Mouse (Mus musculus): Measurements from ENCODE around the gene Ppih. TPM values are rescaled to one million over a fixed set of nuclear protein-coding genes. Genes with fewer than 3 reads are reported as not detected.
A peak's percentile ranks its signal among the peaks of the same experiment; 100 is the strongest.

The Ppih gene
- total and polyA plus RNA-seq, 2 experiments from 2014 or later: 27.4 to 50.4 TPM

- Histone ChIP-seq H3K9me3 (ENCODE audit: low read length) (no peaks in the 10 kb centered on the region), H3K27me3 (ENCODE audit: insufficient read depth, low read length) (no peaks in the 10 kb centered on the region), H3K36me3 (ENCODE audit: insufficient read depth, low read length) (peaks cover 62% of the 10 kb centered on the region), H3K4me2 (ENCODE audit: low read depth, low read length) (no peak overlapping the region), H3K4me3 (ENCODE audit: low read length) (no peak overlapping the region), H3K4me1 (ENCODE audit: insufficient read depth, low read length) (no peaks in the 10 kb centered on the region), H3K27ac (no peak overlapping the region), H3K9ac (replicated peaks; ENCODE audit: low read length) (no peak overlapping the region)
- TF ChIP-seq CTCF (IDR thresholded peaks at IDR 0.05; ENCODE audit: low read depth): no peak
- 92% methylated on average over 1 of the region's 1 CpGs for WGBS
- no peak for DNase-seq (ENCODE audit: low spot score)
- ATAC-seq: no peak
Observed at GRCm38 (mm10) chr4:119274627-119275026, 45.7 kb downstream of the Ppih start.

GRCm38 (mm10) chr4:119266606-119267005 lies 53.7 kb downstream of the Ppih start:
- Histone ChIP-seq H3K27ac (no peak overlapping the region), H3K9me3 (ENCODE audit: low read length) (no peaks in the 10 kb centered on the region), H3K4me3 (ENCODE audit: low read length) (no peak overlapping the region), H3K4me2 (ENCODE audit: low read depth, low read length) (no peak overlapping the region), H3K36me3 (ENCODE audit: insufficient read depth, low read length) (peaks cover 18% of the 10 kb centered on the region), H3K4me1 (ENCODE audit: insufficient read depth, low read length) (no peaks in the 10 kb centered on the region), H3K27me3 (ENCODE audit: insufficient read depth, low read length) (no peaks in the 10 kb centered on the region), H3K9ac (replicated peaks; ENCODE audit: low read length) (no peak overlapping the region)
- WGBS: 79% methylated on average over 13 of the region's 13 CpGs
- TF ChIP-seq CTCF (IDR thresholded peaks at IDR 0.05; ENCODE audit: low read depth): no peak
- DNase-seq (ENCODE audit: low spot score): no peak
- ATAC-seq: no peak

GRCm38 (mm10) chr4:119263459-119263858 lies 56.9 kb downstream of the Ppih start:
- Histone ChIP-seq H3K27me3 (ENCODE audit: insufficient read depth, low read length) (no peaks in the 10 kb centered on the region), H3K9me3 (ENCODE audit: low read length) (no peaks in the 10 kb centered on the region), H3K27ac (no peak overlapping the region), H3K9ac (replicated peaks; ENCODE audit: low read length) (no peak overlapping the region), H3K4me2 (ENCODE audit: low read depth, low read length) (no peak overlapping the region), H3K36me3 (ENCODE audit: insufficient read depth, low read length) (no peaks in the 10 kb centered on the region), H3K4me3 (ENCODE audit: low read length) (no peak overlapping the region), H3K4me1 (ENCODE audit: insufficient read depth, low read length) (no peaks in the 10 kb centered on the region)
- 78% methylated on average over 3 of the region's 3 CpGs for WGBS
- no peak for TF ChIP-seq CTCF (IDR thresholded peaks at IDR 0.05; ENCODE audit: low read depth)
- ATAC-seq (no peak), DNase-seq (ENCODE audit: low spot score) (no peak)

- no peak overlapping the region for H3K9ac ChIP-seq (replicated peaks; ENCODE audit: low read length)
- no peak for DNase-seq (ENCODE audit: low spot score)
- H3K27me3 ChIP-seq (ENCODE audit: insufficient read depth, low read length): no peaks in the 10 kb centered on the region
- no peak overlapping the region for H3K4me2 ChIP-seq (ENCODE audit: low read depth, low read length)
- H3K36me3 ChIP-seq (ENCODE audit: insufficient read depth, low read length): no peaks in the 10 kb centered on the region
- WGBS: 93% methylated on average over 5 of the region's 5 CpGs
- H3K4me1 ChIP-seq (ENCODE audit: insufficient read depth, low read length): no peaks in the 10 kb centered on the region
- no peak for ATAC-seq
- no peaks in the 10 kb centered on the region for H3K9me3 ChIP-seq (ENCODE audit: low read length)
- H3K27ac ChIP-seq: no peak overlapping the region
- no peak overlapping the region for H3K4me3 ChIP-seq (ENCODE audit: low read length)
- TF ChIP-seq CTCF (IDR thresholded peaks at IDR 0.05; ENCODE audit: low read depth): no peak
Observed at GRCm38 (mm10) chr4:119262483-119262882, 57.9 kb downstream of the Ppih start.

- no peak overlapping the region for H3K9ac ChIP-seq (replicated peaks; ENCODE audit: low read length)
- H3K27me3 ChIP-seq (ENCODE audit: insufficient read depth, low read length): no peaks in the 10 kb centered on the region
- no peaks in the 10 kb centered on the region for H3K4me1 ChIP-seq (ENCODE audit: insufficient read depth, low read length)
- H3K4me3 ChIP-seq (ENCODE audit: low read length): no peak overlapping the region
- no peak for TF ChIP-seq CTCF (IDR thresholded peaks at IDR 0.05; ENCODE audit: low read depth)
- DNase-seq (ENCODE audit: low spot score) (no peak), ATAC-seq (no peak)
- WGBS: 64% methylated on average over 7 of the region's 7 CpGs
- H3K4me2 ChIP-seq (ENCODE audit: low read depth, low read length): no peak overlapping the region
- no peaks in the 10 kb centered on the region for H3K9me3 ChIP-seq (ENCODE audit: low read length)
- no peaks in the 10 kb centered on the region for H3K36me3 ChIP-seq (ENCODE audit: insufficient read depth, low read length)
- no peak overlapping the region for H3K27ac ChIP-seq
Observed at GRCm38 (mm10) chr4:119261087-119261713, 59.1 kb downstream of the Ppih start.

- H3K27me3 ChIP-seq (ENCODE audit: insufficient read depth, low read length): no peaks in the 10 kb centered on the region
- DNase-seq (ENCODE audit: low spot score) (no peak), ATAC-seq (no peak)
- H3K9ac ChIP-seq (replicated peaks; ENCODE audit: low read length): no peak overlapping the region
- H3K9me3 ChIP-seq (ENCODE audit: low read length): no peaks in the 10 kb centered on the region
- 78% methylated on average over 15 of the region's 15 CpGs for WGBS
- no peak overlapping the region for H3K4me2 ChIP-seq (ENCODE audit: low read depth, low read length)
- H3K4me3 ChIP-seq (ENCODE audit: low read length): no peak overlapping the region
- TF ChIP-seq CTCF (IDR thresholded peaks at IDR 0.05; ENCODE audit: low read depth): peak; percentile 44
- H3K27ac ChIP-seq: no peak overlapping the region
- H3K4me1 ChIP-seq (ENCODE audit: insufficient read depth, low read length): peaks cover 3% of the 10 kb centered on the region; the same call in 1 of the 2 replicates
- no peaks in the 10 kb centered on the region for H3K36me3 ChIP-seq (ENCODE audit: insufficient read depth, low read length)
Observed at GRCm38 (mm10) chr4:119259344-119260254, 60.7 kb downstream of the Ppih start.

Data from hindbrain, postnatal 0 days (tissue).